Mouse (Mus musculus): ENCODE measurements around the gene Prpf6. TPM values are rescaled to one million over a fixed set of nuclear protein-coding genes. Genes with fewer than 3 reads are reported as not detected.

Prpf6 gene
- total RNA-seq, 2 experiments from 2014 or later: 51.0 to 51.7 TPM

DNA sequence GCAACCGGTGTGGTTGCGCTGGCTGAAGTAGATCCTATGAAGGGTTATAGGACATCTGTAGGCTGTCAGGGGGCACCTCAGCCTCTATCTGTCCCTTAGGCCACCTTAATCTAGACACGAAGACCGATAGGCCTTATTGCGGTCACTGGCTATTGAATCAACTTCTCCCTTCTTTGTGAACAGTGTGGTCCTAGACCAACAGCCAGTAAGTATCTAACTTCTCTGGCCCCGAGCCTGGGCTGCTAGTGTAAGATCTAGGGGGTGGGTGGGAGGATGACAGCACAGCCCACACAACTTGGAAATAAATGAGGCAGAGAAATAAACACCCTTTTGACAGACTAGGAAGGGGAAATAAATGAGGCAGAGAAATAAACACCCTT lies 1.4 kb downstream of the Prpf6 start:
- DNase-seq (ENCODE audit: low spot score in 2 of 2): no peak
- intact Hi-C loops (cut with DNase I): loop anchor here (5.0 kb wide), 1 partner anchor 56 kb away; no protein-coding TSS in a partner anchor

DNA sequence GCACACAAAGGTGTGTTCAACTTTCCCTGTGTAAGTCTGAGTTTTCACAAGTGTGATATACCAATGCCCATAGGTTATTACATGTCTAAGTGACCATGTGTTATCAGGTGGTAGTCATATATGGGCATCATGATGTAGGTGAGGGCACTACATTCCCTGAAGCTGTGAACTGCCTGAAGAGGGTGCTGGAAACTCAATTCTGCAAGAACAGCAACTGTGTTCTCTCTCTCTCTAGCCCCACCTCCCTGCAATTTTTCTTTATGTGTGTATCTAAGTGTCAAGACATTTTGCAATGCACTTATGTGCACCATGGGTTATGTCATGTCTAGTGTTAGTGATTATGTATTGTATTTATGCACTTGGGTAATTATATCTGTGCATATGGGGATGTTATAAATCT lies 2.3 kb downstream of the Prpf6 start:
- DNase-seq (ENCODE audit: low spot score in 2 of 2): no peak
- intact Hi-C loops (cut with DNase I): loop anchor here (2.0 to 5.0 kb wide), 2 partner anchors 57 to 201 kb away; no protein-coding TSS in a partner anchor

DNA sequence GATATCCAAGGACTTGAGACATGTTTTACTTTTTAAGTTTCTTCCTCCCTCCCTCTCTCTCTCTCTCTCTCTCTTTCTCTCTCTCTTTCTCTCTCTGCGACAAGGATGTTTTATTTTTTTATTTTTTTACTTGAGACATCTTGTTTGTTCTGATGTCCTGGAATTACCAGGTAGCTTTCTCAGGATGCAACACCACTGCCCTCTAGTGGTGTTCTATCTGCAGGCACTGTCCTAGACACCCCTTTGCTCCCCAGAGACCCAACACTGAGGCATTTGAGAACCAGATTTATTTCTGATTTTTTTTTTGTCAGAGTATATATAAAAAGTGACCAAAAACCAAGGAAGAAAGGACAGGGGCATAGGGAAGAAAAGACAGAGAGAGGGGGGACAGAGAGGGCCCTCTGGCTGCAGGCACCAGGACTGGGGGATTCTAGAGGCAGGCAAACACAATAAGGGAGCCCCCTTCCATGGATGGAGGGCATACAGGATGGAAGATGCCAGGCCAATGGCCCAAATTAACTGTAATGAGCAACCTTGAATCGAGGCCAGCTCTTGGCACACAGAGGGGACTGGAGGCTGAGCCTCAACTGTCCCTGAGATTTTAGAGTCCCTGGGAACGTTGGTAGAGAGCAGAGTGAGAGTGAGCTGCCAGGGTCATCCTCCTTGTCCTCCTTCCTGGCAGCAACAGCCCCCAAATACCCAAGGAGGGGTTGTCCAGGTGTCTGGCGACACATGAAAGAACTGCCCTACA lies 3.5 kb downstream of the Prpf6 start:
- DNase-seq (ENCODE audit: low spot score in 2 of 2): peak in 1 of 2 experiments; percentile 60
- intact Hi-C loops (cut with DNase I): loop anchor here (2.0 to 5.0 kb wide), 2 partner anchors 58 to 202 kb away; no protein-coding TSS in a partner anchor

DNA sequence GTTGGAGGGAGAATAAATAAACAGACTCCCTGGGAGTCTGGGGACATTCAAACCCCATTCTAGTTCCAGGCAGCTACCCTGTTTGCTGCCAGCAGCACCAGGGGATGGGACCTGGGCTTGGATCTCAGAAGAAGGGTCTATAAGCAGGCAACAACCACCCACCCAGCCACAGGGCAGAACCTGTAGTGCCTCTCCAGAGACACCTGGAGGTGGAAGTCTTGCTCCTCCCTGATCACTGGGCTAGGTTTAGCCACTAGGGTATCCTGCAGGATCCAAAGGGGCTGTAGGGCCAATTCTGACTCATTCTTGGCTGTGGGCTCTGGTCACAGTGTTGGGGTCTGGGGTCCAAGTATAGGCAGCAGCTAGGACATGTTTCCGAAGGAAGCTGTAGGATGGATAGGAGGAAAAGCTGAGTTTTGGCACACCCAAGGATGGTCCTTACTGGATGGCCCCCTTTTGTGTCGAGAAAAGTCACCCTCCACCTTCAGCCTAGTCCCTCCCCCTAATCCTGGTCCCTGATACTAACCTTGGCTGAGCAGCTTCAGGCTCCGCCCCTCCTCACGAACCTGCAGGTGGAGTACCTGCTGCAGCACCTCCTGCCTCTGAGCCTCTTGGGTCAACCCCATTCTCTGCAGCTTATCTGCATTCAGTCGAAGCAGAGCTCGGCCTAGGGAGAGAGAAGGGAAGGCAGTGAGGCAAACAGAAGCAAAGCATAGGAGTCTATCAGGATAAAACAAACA lies 4.7 kb downstream of the Prpf6 start:
- intact Hi-C loops (cut with DNase I): no loop called here
- DNase-seq (ENCODE audit: low spot score in 2 of 2): no peak

DNA sequence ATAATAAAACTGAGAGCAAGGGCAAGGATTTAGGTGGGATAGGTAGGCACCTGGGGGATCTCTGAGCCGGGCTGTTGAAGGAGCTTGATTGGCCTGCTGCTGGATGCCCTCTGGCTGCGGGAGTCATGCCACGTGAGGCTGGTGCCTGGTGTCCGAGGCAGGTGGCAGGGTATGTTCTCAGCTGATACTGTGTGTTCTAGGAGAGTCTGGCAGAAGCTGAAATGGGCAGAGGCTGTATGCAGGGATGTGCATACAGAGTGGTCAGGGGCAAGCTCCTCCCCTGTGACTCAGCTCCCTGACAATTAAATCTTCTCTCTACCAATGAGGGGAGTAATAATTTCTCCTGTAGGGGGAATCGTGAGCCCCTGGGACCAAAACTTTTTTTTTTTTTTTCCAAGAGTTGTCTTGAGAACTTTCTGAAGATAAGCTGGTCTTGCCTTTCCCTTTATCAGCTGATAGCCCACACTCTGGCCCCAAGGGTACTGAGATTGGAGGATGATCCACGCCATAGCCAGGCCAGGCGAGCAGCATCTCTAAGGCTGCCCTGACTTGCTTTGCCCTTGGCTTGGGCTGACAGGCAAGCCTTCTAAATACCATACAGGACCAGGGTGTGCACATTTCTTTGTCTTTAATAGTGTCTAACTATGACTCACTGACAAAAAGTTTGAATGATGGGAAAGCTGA lies 5.9 kb downstream of the Prpf6 start:
- DNase-seq (ENCODE audit: low spot score in 2 of 2): no peak
- intact Hi-C loops (cut with DNase I): no loop called here

DNA sequence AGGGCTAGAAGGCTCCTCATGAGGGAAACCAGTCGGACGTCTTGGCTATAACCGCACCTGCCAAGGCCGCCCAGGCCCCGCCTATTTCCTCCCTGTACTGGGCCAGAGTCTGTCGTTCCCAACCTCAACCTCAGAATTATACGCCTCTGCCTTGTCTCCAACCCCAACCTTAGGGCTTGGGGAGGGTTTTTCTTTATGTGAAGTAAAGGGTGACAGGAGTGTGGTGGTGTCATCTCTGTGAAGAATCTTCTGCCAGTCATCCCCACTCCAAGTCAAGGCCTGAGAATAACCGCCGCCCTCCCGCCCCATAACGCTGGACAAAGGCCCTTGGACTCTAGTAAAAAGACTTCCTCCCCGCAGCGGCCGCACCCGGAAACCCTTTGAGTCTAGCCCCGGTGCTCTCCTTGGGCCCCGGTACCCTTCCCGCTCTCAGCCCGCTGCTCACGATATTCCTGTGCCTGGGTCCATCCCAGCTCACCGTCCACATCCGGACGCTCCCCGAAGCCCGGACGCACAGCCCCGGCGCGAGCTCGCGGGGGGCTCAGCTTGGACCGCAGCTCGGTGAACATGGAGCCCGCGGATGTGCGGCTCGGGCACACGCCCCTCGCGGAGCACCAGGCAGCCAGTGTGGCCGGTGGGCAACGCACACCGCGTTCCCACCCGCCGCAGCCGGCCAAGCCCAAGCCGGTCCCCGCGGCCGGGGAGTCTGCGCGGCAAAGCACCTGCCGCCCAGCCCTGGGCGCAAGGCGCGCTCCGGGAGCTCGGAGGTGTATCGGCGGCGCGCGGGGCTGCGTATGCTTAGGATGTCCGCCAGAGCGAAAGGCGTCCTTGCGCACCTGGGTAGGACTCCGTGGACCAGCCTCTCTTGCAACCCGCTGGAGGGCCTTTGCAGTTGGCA lies 7.0 kb downstream of the Prpf6 start, which contains the start of gene Samd10:
TSS of gene Samd10 (minus strand) at position 759 of the 898 bp plus-strand sequence.
- intact Hi-C loops (cut with DNase I): no loop called here
- peak; percentile 70 to 79 for DNase-seq (ENCODE audit: low spot score in 2 of 2)

DNA sequence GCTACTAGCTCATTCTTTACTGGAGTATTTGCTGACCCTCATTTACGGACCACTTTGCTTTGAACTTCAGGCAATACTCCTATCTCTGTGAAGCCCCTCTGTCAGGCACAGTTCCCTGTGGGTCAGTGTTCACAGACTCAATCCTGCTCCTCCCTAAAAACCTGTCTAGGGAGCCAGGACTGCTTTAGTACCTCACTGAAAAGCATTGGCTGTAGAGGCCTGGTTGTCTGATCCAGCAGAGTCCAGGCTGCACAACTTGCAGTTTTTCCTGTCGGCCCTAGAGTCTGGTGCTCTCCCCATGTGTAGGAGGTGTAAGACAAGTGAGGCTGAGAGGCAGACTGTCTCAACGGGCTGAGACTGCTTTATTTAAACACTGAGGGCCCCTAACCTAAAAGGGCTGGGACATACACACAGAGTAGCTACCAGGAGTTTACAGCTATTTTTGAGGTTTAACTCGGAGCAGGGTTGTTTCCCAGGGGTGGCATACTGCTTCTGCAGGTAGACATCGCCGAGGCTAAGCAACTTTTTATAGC lies 8.6 kb downstream of the Prpf6 start:
- intact Hi-C loops (cut with DNase I): loop anchor here (2.0 to 5.0 kb wide), 2 partner anchors 81 to 1063 kb away; partner anchors contain the start of gene Tcea2
- DNase-seq (ENCODE audit: low spot score in 2 of 2): peak in 1 of 2 experiments; percentile 69

DNA sequence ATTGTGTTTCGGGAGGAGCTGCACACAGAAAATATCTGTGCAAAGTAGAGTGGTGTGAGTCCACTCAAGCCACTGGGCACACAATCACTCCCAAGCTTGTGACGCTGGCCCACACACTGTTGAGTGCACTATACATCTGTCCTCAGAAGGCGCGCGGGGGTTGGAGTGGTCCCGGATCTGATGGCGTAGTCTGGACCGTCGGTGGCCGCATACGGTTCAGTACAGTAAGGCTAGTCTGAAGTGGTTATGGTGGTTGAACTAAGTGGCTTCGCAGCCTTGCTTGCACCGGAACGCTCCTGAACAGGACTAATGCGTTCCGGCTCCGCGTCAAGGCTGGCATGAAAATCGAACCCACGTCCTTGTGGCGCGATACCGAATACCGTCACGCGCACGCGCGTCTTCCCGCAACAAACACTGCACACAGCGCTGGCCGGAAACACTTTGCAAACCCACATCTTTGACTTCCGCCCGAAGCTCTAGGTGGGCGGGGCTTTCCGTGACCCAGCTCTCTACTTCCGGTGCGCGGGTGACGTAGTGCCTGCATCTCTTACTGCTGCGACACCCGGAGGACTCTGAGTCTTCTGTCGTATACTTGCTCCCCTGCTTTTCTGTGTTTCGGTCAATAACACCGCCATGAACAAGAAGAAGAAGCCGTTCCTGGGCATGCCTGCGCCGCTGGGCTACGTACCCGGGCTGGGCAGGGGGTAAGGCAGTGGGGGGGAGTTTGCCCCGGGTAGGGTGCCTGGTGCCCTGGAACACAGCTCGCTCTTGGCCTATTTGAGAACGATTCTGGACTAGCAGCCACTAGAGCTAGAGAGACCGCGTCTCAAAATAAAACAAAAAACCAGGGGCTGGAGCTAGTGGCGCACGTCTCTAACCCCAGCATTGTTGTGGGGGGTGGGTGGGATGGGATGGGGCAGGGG lies 9.4 kb downstream of the Prpf6 start:
- peak; percentile 99 for DNase-seq (ENCODE audit: low spot score in 2 of 2)
- intact Hi-C loops (cut with DNase I): loop anchor here (2.0 to 5.0 kb wide), 2 partner anchors 80 to 1064 kb away; partner anchors contain the start of gene Tcea2

DNA sequence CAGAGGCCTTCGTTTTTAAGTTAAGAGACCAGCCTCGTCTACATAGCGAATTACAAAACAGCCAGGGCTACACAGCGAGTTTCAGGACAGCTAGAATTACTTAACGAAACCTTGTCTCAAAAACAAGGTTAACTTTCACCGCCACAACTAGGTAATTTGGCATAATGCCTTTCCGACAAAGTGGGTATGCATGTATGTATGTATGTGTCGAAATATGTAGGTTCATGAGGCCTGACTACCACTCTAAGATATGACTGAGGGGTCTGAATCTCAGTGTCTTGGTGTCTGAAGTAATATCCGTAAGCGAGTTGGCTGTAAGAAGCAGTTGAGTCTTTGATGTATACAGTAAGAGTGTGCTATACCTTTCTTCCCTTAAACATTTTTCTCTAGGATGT lies 10.1 kb downstream of the Prpf6 start:
- intact Hi-C loops (cut with DNase I): loop anchor here (2.0 to 5.0 kb wide), 2 partner anchors 79 to 1064 kb away; partner anchors contain the start of gene Tcea2
- no peak for DNase-seq (ENCODE audit: low spot score in 2 of 2)

DNA sequence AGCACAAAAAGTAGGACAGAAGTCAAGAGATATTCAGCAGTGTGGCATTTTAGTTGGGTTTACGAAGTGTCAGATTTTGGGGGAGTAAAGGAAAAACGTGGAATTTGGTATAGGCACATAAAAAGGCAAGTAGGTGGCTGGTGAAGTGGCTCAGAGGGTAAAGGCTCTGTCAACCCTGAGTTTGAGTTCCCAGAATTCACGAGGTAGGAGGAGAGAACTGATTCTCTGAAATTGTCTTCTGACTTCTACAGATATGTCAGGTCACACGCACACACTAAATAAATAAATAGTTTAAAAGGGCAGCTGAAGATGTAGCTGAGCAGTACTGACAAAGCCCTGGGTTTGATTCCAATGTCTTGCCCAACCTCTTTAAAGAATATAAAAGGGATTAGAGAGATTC lies 10.7 kb downstream of the Prpf6 start:
- no peak for DNase-seq (ENCODE audit: low spot score in 2 of 2)
- intact Hi-C loops (cut with DNase I): loop anchor here (5.0 kb wide), 1 partner anchor 1065 kb away; no protein-coding TSS in a partner anchor

DNA sequence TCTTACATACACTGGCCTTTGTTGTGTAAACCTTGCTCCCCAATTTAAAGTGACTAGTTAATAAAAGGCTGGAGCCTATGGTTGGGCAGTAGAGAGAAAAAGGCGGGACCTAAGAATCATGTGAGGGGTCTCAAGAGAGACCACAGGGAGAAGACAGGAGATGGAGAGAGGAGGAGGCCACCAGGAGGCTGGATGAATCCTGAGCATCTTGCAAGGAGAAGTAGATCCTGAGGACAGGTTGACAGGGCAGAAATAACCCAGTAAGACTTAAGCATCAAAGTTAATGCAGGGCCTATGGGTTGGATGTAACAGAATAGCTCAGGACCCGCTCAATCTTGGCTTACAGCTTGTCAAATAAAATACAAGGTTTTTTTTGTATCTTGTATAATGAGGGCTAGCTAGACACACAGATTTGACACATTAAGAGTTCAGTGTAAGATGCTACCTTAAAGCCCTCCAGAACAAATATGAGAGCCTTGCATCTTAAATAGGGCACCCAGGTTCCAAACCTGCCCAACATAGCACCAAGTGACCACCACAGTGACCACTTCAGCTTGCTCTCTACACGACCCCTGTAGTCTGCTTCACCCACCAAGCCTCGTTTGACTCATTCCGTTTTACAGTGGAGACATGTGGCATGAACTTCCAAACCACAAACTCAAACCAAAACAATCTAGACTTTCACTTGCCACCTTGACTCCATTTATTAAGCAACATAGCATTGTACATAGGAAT lies 27.3 kb downstream of the Prpf6 start:
- DNase-seq (ENCODE audit: low spot score in 2 of 2): no peak
- intact Hi-C loops (cut with DNase I): loop anchor here (5.0 kb wide), 1 partner anchor 33 kb away; no protein-coding TSS in a partner anchor

DNA sequence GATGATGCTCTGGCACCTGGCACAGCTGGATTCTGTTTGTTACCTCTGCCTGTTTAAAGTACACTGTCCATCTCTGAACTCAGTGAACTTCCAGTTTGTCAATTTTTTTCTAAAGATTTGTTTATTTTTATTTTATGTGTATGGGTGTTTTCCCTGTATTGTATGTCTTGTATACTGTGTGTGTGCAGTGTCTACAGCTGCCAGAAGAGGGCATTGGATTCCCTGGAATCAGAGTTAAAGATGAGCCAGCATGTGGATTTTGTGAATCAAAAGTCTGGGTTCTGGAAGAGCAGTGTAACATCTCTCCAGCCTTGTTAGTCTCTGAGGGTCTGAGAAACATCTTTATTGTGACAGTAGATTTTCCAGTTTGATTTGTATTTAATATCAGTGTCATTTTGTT lies 31.7 kb downstream of the Prpf6 start:
- intact Hi-C loops (cut with DNase I): no loop called here
- DNase-seq (ENCODE audit: low spot score in 2 of 2): peak in 1 of 2 experiments; percentile 14

DNA sequence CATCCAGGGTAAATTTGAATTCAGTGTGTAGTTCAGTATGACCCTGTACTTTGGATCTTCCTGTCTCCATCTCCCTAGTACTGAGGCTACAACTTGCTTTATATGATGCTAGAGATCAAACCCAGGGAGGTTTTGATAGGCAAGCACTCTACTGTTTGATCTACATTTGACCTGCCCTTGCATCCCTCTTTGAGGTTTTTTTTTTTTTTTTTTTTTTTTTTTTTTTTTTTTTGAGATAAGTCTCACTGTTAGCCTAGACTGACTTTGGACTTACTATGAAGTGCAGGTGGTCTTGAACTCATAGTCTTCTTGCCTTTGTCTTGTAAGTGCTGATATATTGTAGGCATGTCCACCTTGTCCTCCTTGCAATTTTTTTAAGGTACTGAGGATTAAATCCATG lies 36.8 kb downstream of the Prpf6 start:
- intact Hi-C loops (cut with DNase I): no loop called here
- DNase-seq (ENCODE audit: low spot score in 2 of 2): no peak

DNA sequence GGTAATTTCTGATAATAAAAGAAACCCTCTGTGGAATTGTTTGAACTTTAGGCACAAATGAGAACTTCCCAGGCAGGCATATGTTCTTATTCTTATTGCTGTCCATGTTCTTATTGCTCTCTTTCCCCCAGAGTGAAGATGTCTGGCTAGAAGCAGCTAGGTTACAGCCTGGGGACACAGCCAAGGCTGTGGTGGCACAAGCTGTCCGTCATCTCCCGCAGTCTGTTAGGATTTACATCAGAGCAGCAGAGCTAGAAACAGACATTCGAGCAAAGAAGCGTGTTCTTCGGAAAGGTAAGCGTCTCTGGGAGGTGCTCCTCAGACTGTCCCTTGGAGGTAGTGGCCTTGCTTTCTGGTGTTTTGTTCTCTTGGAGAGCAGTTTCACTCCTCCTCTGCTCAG lies 41.0 kb downstream of the Prpf6 start:
- intact Hi-C loops (cut with DNase I): no loop called here
- no peak for DNase-seq (ENCODE audit: low spot score in 2 of 2)

DNA sequence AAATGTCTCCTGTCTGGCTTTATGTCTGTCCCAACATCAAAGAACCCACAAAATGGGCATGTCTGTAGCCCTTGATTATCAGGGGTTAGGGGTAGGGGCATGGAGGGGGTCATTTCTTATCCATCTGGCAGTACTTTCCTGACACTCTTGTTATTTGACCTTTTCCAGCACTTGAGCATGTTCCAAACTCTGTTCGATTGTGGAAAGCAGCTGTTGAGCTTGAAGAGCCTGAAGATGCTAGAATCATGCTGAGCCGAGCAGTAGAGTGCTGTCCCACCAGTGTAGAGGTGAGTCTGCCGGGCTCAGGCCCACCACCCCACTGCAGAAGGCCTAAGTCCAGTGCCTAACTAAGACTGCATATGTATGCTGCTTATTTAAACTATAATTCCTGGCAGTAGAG lies 44.2 kb downstream of the Prpf6 start:
- DNase-seq (ENCODE audit: low spot score in 2 of 2): no peak
- intact Hi-C loops (cut with DNase I): no loop called here

DNA sequence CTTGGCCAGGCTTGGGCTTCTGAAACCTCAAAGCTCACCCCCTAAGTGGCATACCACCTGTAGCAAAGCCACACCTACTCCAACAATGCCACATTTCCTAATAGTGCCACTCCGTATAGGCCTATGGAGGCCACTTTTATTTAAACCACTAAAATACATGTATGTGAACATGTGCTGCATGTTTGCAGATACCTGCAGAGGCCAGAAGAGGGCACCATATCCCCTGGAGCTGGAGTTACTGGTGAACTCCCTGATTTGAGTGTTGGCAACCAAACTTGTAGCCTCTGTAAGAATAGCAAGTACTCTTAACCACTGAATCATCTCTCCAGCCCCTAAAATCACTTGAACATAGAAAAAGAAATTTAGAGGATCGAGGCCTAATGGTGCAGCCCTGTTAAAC lies 52.7 kb downstream of the Prpf6 start:
- intact Hi-C loops (cut with DNase I): loop anchor here (10.0 kb wide), 1 partner anchor 200 kb away; no protein-coding TSS in a partner anchor
- DNase-seq (ENCODE audit: low spot score in 2 of 2): peak in 1 of 2 experiments; percentile 29

DNA sequence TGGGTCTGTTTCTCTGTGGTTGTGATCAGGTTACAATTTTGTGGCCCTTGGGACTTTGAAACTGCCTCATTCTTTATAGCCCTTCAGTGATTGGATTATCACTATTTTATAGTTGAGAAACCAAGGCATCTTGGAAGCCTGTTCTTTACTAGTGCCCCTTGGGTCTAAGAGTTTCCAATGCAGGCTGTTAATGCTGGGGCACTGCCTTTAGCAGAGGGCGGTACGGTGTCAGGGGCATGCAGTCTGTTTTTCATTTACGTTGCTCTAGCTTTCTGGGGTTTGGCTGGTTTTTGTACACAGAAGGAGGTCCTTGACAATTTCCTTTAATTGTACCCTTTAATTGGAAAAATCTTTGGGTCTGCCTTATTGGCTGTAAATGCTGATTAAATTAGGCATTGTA lies 54.0 kb downstream of the Prpf6 start:
- DNase-seq (ENCODE audit: low spot score in 2 of 2): no peak
- intact Hi-C loops (cut with DNase I): loop anchor here (10.0 kb wide), 1 partner anchor 199 kb away; no protein-coding TSS in a partner anchor

All from left cerebral cortex, postnatal 25 days (tissue).